Mouse (Mus musculus) liver, adult 2 months (tissue): Measurements from ENCODE around the gene Gm21725. TPM values are rescaled to one million over a fixed set of nuclear protein-coding genes. Genes with fewer than 3 reads are reported as not detected.
"Not testable (repeated sequence)": the region's sequence is repeated elsewhere in the genome, so short reads cannot be mapped to it uniquely, and the experiment has no call there.

Experiments
- DNase-seq: peaks from one replicate; pipeline ENCODE4 v3.0.0-alpha.2; 2011; ENCODE audit warnings: low read depth, low spot score; ENCODE audit errors: extremely low read depth
- H3K27ac ChIP-seq: fragments of 200-500 bp; replicated peaks from 2 replicates; pipeline ENCODE4 v1.5.1; 2012; ENCODE audit warnings: low read depth, mild to moderate bottlenecking, control low read depth, inconsistent platforms, low read length; ENCODE audit not compliant: insufficient read depth
- H3K27me3 ChIP-seq: fragments of 200-500 bp; 2 replicates; pipeline ENCODE4 v1.6.1; 2012; ENCODE audit warnings: mild to moderate bottlenecking, moderate library complexity, low read length, inconsistent platforms; ENCODE audit not compliant: control insufficient read depth, insufficient read depth
- H3K36me3 ChIP-seq: fragments of 200-500 bp; 2 replicates; pipeline ENCODE4 v1.6.1; 2012; ENCODE audit warnings: low read length, inconsistent platforms; ENCODE audit not compliant: control insufficient read depth, insufficient read depth
- H3K4me1 ChIP-seq: fragments of 200-500 bp; 2 replicates; pipeline ENCODE4 v1.6.1; 2011; ENCODE audit warnings: low read length; ENCODE audit not compliant: control insufficient read depth, insufficient read depth
- H3K4me3 ChIP-seq: fragments of 200-500 bp; 2 replicates; pipeline ENCODE4 v1.5.1; 2011; ENCODE audit warnings: low read depth, mild to moderate bottlenecking, control low read depth, low read length, moderate library complexity; ENCODE audit not compliant: insufficient read depth
- H3K79me2 ChIP-seq: fragments of 200-500 bp; 2 replicates; pipeline ENCODE4 v1.6.1; 2012; ENCODE audit warnings: inconsistent platforms, mild to moderate bottlenecking, low read length, moderate library complexity; ENCODE audit not compliant: control insufficient read depth, insufficient read depth
- H3K9ac ChIP-seq: fragments of 200-500 bp; 2 replicates; pipeline ENCODE4 v1.6.1; 2012; ENCODE audit warnings: low read depth, mild to moderate bottlenecking, control low read depth, inconsistent platforms, low read length
- whole genome bisulfite sequencing: fragments of 180-500 bp; shearing (Covaris S2); methylation state at CpG from one replicate; pipeline ENCODE4 v1.1.7; 2018; 5-methylcytosine and 5-hydroxymethylcytosine counted together
- polyA plus RNA-seq: library from polyadenylated mRNA; depleted of rRNA; stranded (reverse); fragments of >200 nt; gene quantifications from 2 replicates; pipeline ENCODE4 v1.2.3, GENCODE M21; 2012; rRNA removed
- total RNA-seq: library from RNA; depleted of rRNA; stranded (reverse); fragments of >200 nt; gene quantifications from 2 replicates; pipeline ENCODE4 v1.2.3, GENCODE M21; 2014; rRNA removed

The Gm21725 gene
- not detected in 2 replicates for total RNA-seq
- not detected in 2 replicates for polyA plus RNA-seq

- H3K27me3 ChIP-seq, H3K9ac ChIP-seq, DNase-seq, H3K79me2 ChIP-seq, H3K4me3 ChIP-seq, H3K36me3 ChIP-seq, H3K4me1 ChIP-seq, H3K27ac ChIP-seq: not testable (repeated sequence)
- WGBS = no CpG with 5 or more reads among the region's 3 CpGs
These were observed at the start of gene Gm21725 for GRCm38 (mm10) chrY:13348963-13349362. TSS of gene Gm21725 (minus strand) at chrY:13349063.

Other genes with a start within 250 kb of the Gm21725 start
- gene Gm21891, start 215.6 kb downstream of the Gm21725 start, total RNA-seq = not detected in 2 replicates
- gene Gm21891, start 215.6 kb downstream of the Gm21725 start, polyA plus RNA-seq = not detected in 2 replicates
- not detected in 2 replicates for gene Gm21425, start 187.1 kb downstream of the Gm21725 start, total RNA-seq
- gene Gm21425, start 187.1 kb downstream of the Gm21725 start, polyA plus RNA-seq = not detected in 2 replicates
- not detected in 2 replicates for gene Gm21828, start 125.1 kb downstream of the Gm21725 start, total RNA-seq
- gene Gm21828, start 125.1 kb downstream of the Gm21725 start, polyA plus RNA-seq = not detected in 2 replicates
- gene Gm21440, start 96.7 kb downstream of the Gm21725 start, total RNA-seq = not detected in 2 replicates
- not detected in 2 replicates for gene Gm21440, start 96.7 kb downstream of the Gm21725 start, polyA plus RNA-seq
- not detected in 2 replicates for gene Gm21454, start 96.6 kb downstream of the Gm21725 start, total RNA-seq
- not detected in 2 replicates for gene Gm21454, start 96.6 kb downstream of the Gm21725 start, polyA plus RNA-seq
- not detected in 2 replicates for gene Gm21866, start 116.5 kb upstream of the Gm21725 start, total RNA-seq
- gene Gm21866, start 116.5 kb upstream of the Gm21725 start, polyA plus RNA-seq = not detected in 2 replicates
- gene Gm20773, start 145.0 kb upstream of the Gm21725 start, total RNA-seq = not detected in 2 replicates
- gene Gm20773, start 145.0 kb upstream of the Gm21725 start, polyA plus RNA-seq = not detected in 2 replicates